Comparison of ENCODE assay signal across 8 mouse cellular contexts in genomic region chr5:114773780-114774179, GRCm38 (mm10). TPM values are rescaled to one million over a fixed set of nuclear protein-coding genes. Genes with fewer than 3 reads are reported as not detected.
DNase-seq lines count a peak whose midpoint lies in the region; ATAC-seq and TF ChIP-seq lines count a peak whose summit lies in the region.

No protein-coding gene starts in this region.

- peak in 1 of 2 experiments; percentile 21 for DNase-seq in left cerebral cortex, adult 2 months (ENCODE audit: extremely low spot score in 1 of 2, low spot score in 2 of 2)
- DNase-seq in left cerebral cortex, postnatal 14 days (ENCODE audit: low spot score in 2 of 2): no peak
- no peak for DNase-seq in heart, postnatal 0 days (ENCODE audit: low spot score)
- peak; percentile 33 for DNase-seq in stomach, postnatal 0 days (ENCODE audit: low spot score)
- no peak for DNase-seq in right cerebral cortex, adult 18-20 months
- no peak for DNase-seq in gastrocnemius, postnatal 25 days

- no peak for ATAC-seq in heart, postnatal 0 days (ENCODE audit: insufficient read depth, low read depth)
- ATAC-seq in lung, embryonic 15.5 days (ENCODE audit: borderline replicate concordance, extremely low read depth, low FRiP score, low TSS enrichment): no peak; the same call in 1 of the 2 replicates
- ATAC-seq in stomach, postnatal 0 days (ENCODE audit: low FRiP score, low TSS enrichment): 0 out of 2 replicates have a peak, but pooled peaks have one; percentile 8

- intact Hi-C loops in left cerebral cortex, adult 2 months (cut with DNase I): loop anchor here (1.0 to 2.0 kb wide), 2 partner anchors 31 to 66 kb away; partner anchors contain the start of gene Tchp
- intact Hi-C loops in left cerebral cortex, postnatal 14 days (cut with DNase I): no loop called here

- 1% methylated on average over 11 of the region's 11 CpGs for WGBS in heart, postnatal 0 days
- 1% methylated on average over 11 of the region's 11 CpGs for WGBS in lung, embryonic 15.5 days
- WGBS in stomach, postnatal 0 days: under 1% methylated on average over 11 of the region's 11 CpGs

- no peak for TF ChIP-seq EP300 in heart, postnatal 0 days (IDR thresholded peaks at IDR 0.05; ENCODE audit: low read depth)
- TF ChIP-seq EP300 in stomach, postnatal 0 days (optimal IDR thresholded peaks at IDR 0.05): no peak

- H3K9me3 ChIP-seq in heart, postnatal 0 days (replicated peaks; ENCODE audit: control insufficient read depth, low read length): no peaks in the 10 kb centered on the region
- H3K9me3 ChIP-seq in lung, embryonic 15.5 days: no peaks in the 10 kb centered on the region
- H3K9me3 ChIP-seq in stomach, postnatal 0 days (ENCODE audit: control insufficient read depth, low read length): no peaks in the 10 kb centered on the region

- no peak for TF ChIP-seq CTCF in left cerebral cortex, adult 2 months (IDR thresholded peaks at IDR 0.05)
- no peak for TF ChIP-seq CTCF in cortical plate, adult 2 months (IDR thresholded peaks at IDR 0.05; ENCODE audit: extremely low read depth, insufficient read depth, low read length)
- no peak for TF ChIP-seq CTCF in heart, postnatal 0 days (IDR thresholded peaks at IDR 0.05; ENCODE audit: low read depth)
- TF ChIP-seq CTCF in stomach, postnatal 0 days (IDR thresholded peaks at IDR 0.05; ENCODE audit: low read depth): no peak

- no peaks in the 10 kb centered on the region for H3K27me3 ChIP-seq in heart, postnatal 0 days (ENCODE audit: control insufficient read depth, insufficient read depth, low read length)
- H3K27me3 ChIP-seq in lung, embryonic 15.5 days: no peaks in the 10 kb centered on the region
- H3K27me3 ChIP-seq in stomach, postnatal 0 days (ENCODE audit: control insufficient read depth, insufficient read depth, low read length): no peaks in the 10 kb centered on the region

- peak overlapping the region; percentile 100 for H3K27ac ChIP-seq in left cerebral cortex, adult 2 months
- peak overlapping the region; percentile 67 for H3K27ac ChIP-seq in cortical plate, adult 2 months (ENCODE audit: insufficient read depth, low read length)
- peak overlapping the region; percentile 92 for H3K27ac ChIP-seq in heart, postnatal 0 days (ENCODE audit: low read depth)
- peak overlapping the region; percentile 93 for H3K27ac ChIP-seq in lung, embryonic 15.5 days
- H3K27ac ChIP-seq in stomach, postnatal 0 days (replicated peaks): peak overlapping the region; percentile 90

- peak overlapping the region; percentile 95 for H3K9ac ChIP-seq in heart, postnatal 0 days (replicated peaks; ENCODE audit: low read depth, low read length)
- peak overlapping the region; percentile 91 for H3K9ac ChIP-seq in lung, embryonic 15.5 days
- H3K9ac ChIP-seq in stomach, postnatal 0 days (ENCODE audit: low read length): peak overlapping the region; percentile 94

- H3K4me2 ChIP-seq in heart, postnatal 0 days (ENCODE audit: low read depth, low read length): peak overlapping the region; percentile 89
- H3K4me2 ChIP-seq in lung, embryonic 15.5 days: peak overlapping the region; percentile 79
- H3K4me2 ChIP-seq in stomach, postnatal 0 days (replicated peaks; ENCODE audit: low read depth): peak overlapping the region; percentile 79

- no peaks in the 10 kb centered on the region for H3K4me1 ChIP-seq in cortical plate, adult 2 months (ENCODE audit: control insufficient read depth, insufficient read depth, low read length)
- H3K4me1 ChIP-seq in heart, postnatal 0 days (ENCODE audit: control insufficient read depth, insufficient read depth): peaks cover 28% of the 10 kb centered on the region
- H3K4me1 ChIP-seq in lung, embryonic 15.5 days: peaks cover 40% of the 10 kb centered on the region
- H3K4me1 ChIP-seq in stomach, postnatal 0 days (replicated peaks; ENCODE audit: control insufficient read depth, insufficient read depth): 0 out of 2 replicates have a peak, but pooled peaks cover 7% of the 10 kb centered on the region

- no peak for TF ChIP-seq POLR2A in cortical plate, adult 2 months (IDR thresholded peaks at IDR 0.05; ENCODE audit: extremely low read depth, insufficient read depth, low read length)

- peak overlapping the region; percentile 96 for H3K4me3 ChIP-seq in left cerebral cortex, adult 2 months
- H3K4me3 ChIP-seq in cortical plate, adult 2 months (ENCODE audit: insufficient read depth, low read length): peak overlapping the region; percentile 86
- peak overlapping the region; percentile 98 for H3K4me3 ChIP-seq in heart, postnatal 0 days (ENCODE audit: low read depth, low read length)
- H3K4me3 ChIP-seq in lung, embryonic 15.5 days: peak overlapping the region; percentile 98
- peak overlapping the region; percentile 99 for H3K4me3 ChIP-seq in stomach, postnatal 0 days (ENCODE audit: low read depth, low read length)

- no peaks in the 10 kb centered on the region for H3K36me3 ChIP-seq in heart, postnatal 0 days (replicated peaks; ENCODE audit: control insufficient read depth, insufficient read depth, low read length)
- H3K36me3 ChIP-seq in lung, embryonic 15.5 days: no peaks in the 10 kb centered on the region
- H3K36me3 ChIP-seq in stomach, postnatal 0 days (ENCODE audit: control insufficient read depth, insufficient read depth, low read length): no peaks in the 10 kb centered on the region

RNA-seq across cellular contexts. Expression of gene Ankrd13a, which starts 0.7 kb away (rescaled TPM):
- 10 to 100 TPM; 31.0 to 38.8 TPM for total RNA-seq in left cerebral cortex, adult 2 months (2021)
- total RNA-seq in left cerebral cortex, postnatal 14 days (2021): 10 to 100 TPM; 33.6 to 34.8 TPM
- 36.2 and 38.5 TPM in 2 replicates for polyA plus RNA-seq in cortical plate, adult 2 months (2012; rRNA removed)
- 42.8 and 43.8 TPM in 2 replicates for total RNA-seq in heart, postnatal 0 days (2014; rRNA removed; ENCODE audit: low replicate concordance)
- polyA plus RNA-seq in heart, postnatal 0 days (2015; fragmentation: Nextera tagmentation; extraction: Ambion mirVana): 19.7 and 23.8 TPM in 2 replicates
- polyA plus RNA-seq in lung, embryonic 15.5 days (2015; fragmentation: Nextera tagmentation; extraction: Ambion mirVana): 77.4 and 79.3 TPM in 2 replicates
- polyA plus RNA-seq in stomach, postnatal 0 days (2015; fragmentation: Nextera tagmentation; extraction: Ambion mirVana): 36.4 and 41.7 TPM in 2 replicates
- 10 to 100 TPM; 21.7 to 22.1 TPM for total RNA-seq in gastrocnemius, postnatal 25 days (2021)

RNA-seq across cellular contexts. Expression of gene Git2, which starts 1.5 kb away (rescaled TPM):
- total RNA-seq in left cerebral cortex, adult 2 months (2021): 10 to 100 TPM; 42.7 to 43.7 TPM
- 10 to 100 TPM; 41.4 to 47.8 TPM for total RNA-seq in left cerebral cortex, postnatal 14 days (2021)
- 44.0 and 44.1 TPM in 2 replicates for polyA plus RNA-seq in cortical plate, adult 2 months (2012; rRNA removed)
- 37.7 and 53.3 TPM in 2 replicates for total RNA-seq in heart, postnatal 0 days (2014; rRNA removed; ENCODE audit: low replicate concordance)
- polyA plus RNA-seq in heart, postnatal 0 days (2015; fragmentation: Nextera tagmentation; extraction: Ambion mirVana): 21.1 and 21.5 TPM in 2 replicates
- polyA plus RNA-seq in lung, embryonic 15.5 days (2015; fragmentation: Nextera tagmentation; extraction: Ambion mirVana): 48.7 and 49.3 TPM in 2 replicates
- 14.2 and 16.1 TPM in 2 replicates for polyA plus RNA-seq in stomach, postnatal 0 days (2015; fragmentation: Nextera tagmentation; extraction: Ambion mirVana)
- 10 to 100 TPM; 16.1 to 21.7 TPM for total RNA-seq in gastrocnemius, postnatal 25 days (2021)

RNA-seq across cellular contexts. Expression of gene 1500011B03Rik, which starts 49.5 kb away (rescaled TPM):
- 100 to 1,000 TPM; 144 to 161 TPM for total RNA-seq in left cerebral cortex, adult 2 months (2021)
- 100 to 1,000 TPM; 170 to 179 TPM for total RNA-seq in left cerebral cortex, postnatal 14 days (2021)
- polyA plus RNA-seq in cortical plate, adult 2 months (2012; rRNA removed): 232 and 245 TPM in 2 replicates
- 31.3 and 49.2 TPM in 2 replicates for total RNA-seq in heart, postnatal 0 days (2014; rRNA removed; ENCODE audit: low replicate concordance)
- polyA plus RNA-seq in heart, postnatal 0 days (2015; fragmentation: Nextera tagmentation; extraction: Ambion mirVana): 35.3 and 37.2 TPM in 2 replicates
- 76.5 and 76.8 TPM in 2 replicates for polyA plus RNA-seq in lung, embryonic 15.5 days (2015; fragmentation: Nextera tagmentation; extraction: Ambion mirVana)
- 110 and 118 TPM in 2 replicates for polyA plus RNA-seq in stomach, postnatal 0 days (2015; fragmentation: Nextera tagmentation; extraction: Ambion mirVana)
- 1 to 10 TPM; 5.6 to 7.0 TPM for total RNA-seq in gastrocnemius, postnatal 25 days (2021)
